Mouse (Mus musculus): Measurements from ENCODE around the gene Bdh1. TPM values are rescaled to one million over a fixed set of nuclear protein-coding genes. Genes with fewer than 3 reads are reported as not detected.

The Bdh1 gene
- total RNA-seq, 2 experiments from 2014 or later = not detected

DNA sequence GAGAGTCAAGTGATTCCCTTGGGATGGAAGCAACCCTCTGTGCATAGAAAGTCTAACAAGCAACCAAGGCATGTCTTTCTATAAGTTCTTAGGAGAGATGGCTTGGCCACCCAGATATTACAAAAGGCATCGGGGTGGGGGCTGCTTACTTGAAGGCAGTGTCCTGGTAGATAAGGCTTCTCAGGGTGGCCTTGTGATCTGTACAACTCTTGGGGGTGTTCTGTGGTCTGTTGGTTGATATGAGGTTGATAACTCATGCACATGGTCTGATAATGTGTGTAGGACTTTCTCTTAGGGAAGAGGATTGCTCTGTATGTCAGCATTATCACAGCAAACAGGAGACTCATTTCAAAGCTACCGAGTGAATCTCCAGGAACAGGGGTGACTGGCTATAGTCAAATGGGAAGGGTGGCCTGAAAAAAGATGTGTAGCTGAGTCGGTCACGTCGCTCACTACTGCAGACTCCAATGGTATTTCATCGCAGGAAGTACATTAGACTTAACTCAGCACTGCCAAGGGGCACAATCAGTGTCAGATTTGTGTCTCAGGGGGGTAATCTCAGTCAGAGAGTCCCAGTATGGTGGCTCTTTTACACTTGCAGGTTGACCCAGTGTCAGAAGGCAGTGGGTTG is 4.5 kb downstream of the Bdh1 start:
- ATAC-seq (replicated peaks; ENCODE audit: low FRiP score, poor library complexity, severe bottlenecking) = no peak

GRCm38 (mm10) chr16:31428335-31428674 is 6.2 kb downstream of the Bdh1 start:
- ATAC-seq (replicated peaks; ENCODE audit: low FRiP score, poor library complexity, severe bottlenecking) = no peak

DNA sequence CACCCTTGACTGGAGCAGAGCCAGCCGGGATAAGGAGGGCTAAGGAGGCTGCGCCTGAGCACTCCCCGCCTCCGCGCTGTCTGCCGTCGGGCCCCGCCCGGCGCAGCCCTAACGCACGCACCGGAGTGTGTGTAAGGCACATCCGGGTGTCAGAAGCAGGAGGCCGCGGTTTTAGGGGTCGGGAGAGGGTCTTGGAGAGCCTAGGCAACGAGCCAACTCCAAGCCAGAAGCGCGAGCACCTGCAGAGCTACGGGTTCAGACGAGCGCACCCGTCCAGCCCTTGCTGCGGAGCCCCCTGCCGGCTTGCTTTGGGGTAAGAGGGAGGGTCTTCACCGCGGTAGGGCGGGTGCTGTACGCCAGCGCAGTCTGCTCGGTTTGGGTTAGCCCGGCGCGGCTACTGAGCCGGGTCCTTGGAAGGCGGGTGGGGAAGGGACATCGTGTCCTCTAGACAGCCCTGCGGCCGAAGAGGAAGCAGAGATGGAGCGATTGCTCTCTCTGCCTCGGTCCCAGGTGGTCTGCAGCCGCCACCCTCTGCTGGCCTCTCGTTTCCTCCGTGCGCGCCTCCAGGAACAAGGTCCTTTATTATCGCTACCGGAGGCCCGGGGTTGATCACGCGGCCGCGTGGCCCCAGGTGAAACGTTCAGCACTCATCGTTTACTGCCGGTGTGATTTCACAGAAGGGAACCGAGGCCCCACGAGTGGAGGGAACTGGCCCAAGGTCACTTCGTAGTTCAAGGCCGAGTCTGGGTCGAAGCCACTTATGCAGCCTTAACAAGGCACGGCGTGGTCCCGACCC is 6.8 kb downstream of the Bdh1 start:
- no peak for ATAC-seq (replicated peaks; ENCODE audit: low FRiP score, poor library complexity, severe bottlenecking)

- peak; percentile 87 for ATAC-seq (replicated peaks; ENCODE audit: low FRiP score, poor library complexity, severe bottlenecking)
Observed at GRCm38 (mm10) chr16:31429471-31430155, 7.5 kb downstream of the Bdh1 start.

- ATAC-seq (replicated peaks; ENCODE audit: low FRiP score, poor library complexity, severe bottlenecking) = no peak
Observed at GRCm38 (mm10) chr16:31433466-31434110, 11.5 kb downstream of the Bdh1 start.

- no peak for ATAC-seq (replicated peaks; ENCODE audit: low FRiP score, poor library complexity, severe bottlenecking)
Observed at GRCm38 (mm10) chr16:31435146-31435545, 13.1 kb downstream of the Bdh1 start.

DNA sequence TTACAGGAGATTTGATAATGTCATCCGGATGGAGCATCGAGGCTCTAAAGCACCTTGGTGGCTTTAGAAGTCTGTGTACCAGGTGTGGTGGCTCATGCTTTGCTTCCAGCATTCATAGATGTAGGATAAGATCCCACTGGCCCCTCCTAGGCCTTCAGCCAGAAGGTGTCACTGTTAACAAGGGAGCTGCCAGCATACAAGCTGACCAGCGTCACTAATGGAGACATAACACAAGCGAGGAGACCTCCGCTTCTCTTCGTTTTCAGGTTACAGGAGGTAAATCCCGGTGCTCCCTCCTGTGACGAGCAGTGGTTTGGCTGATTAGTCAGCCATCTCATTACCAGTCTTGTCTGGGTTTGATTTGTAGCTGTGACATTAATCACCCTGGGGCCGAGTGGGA is 14.0 kb downstream of the Bdh1 start:
- no peak for ATAC-seq (replicated peaks; ENCODE audit: low FRiP score, poor library complexity, severe bottlenecking)

- no peak for ATAC-seq (replicated peaks; ENCODE audit: low FRiP score, poor library complexity, severe bottlenecking)
Observed at GRCm38 (mm10) chr16:31437358-31437757, 15.3 kb downstream of the Bdh1 start.

- no peak for ATAC-seq (replicated peaks; ENCODE audit: low FRiP score, poor library complexity, severe bottlenecking)
Observed at GRCm38 (mm10) chr16:31439529-31439928, 17.4 kb downstream of the Bdh1 start.

GRCm38 (mm10) chr16:31440046-31440445 is 18.0 kb downstream of the Bdh1 start:
- no peak for ATAC-seq (replicated peaks; ENCODE audit: low FRiP score, poor library complexity, severe bottlenecking)

DNA sequence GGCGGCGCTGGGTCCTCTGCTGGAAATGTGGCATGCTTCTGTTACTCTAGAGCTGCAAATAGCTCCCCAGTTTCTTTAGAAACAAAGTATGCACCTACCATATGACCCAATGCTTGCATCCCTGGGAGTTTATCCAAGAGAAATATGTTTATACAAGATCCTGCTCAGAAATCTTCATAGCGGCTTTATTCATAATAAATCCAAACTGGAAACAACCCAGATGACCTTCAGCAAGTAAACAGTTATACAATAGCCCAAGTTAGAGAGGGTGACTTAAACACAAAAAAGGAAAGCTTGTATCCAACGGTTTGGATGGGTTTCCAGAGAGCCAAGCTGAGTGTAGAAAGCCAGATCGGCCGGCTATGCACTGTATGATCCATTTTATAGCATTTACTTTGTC is 22.4 kb downstream of the Bdh1 start:
- ATAC-seq (replicated peaks; ENCODE audit: low FRiP score, poor library complexity, severe bottlenecking) = no peak

DNA sequence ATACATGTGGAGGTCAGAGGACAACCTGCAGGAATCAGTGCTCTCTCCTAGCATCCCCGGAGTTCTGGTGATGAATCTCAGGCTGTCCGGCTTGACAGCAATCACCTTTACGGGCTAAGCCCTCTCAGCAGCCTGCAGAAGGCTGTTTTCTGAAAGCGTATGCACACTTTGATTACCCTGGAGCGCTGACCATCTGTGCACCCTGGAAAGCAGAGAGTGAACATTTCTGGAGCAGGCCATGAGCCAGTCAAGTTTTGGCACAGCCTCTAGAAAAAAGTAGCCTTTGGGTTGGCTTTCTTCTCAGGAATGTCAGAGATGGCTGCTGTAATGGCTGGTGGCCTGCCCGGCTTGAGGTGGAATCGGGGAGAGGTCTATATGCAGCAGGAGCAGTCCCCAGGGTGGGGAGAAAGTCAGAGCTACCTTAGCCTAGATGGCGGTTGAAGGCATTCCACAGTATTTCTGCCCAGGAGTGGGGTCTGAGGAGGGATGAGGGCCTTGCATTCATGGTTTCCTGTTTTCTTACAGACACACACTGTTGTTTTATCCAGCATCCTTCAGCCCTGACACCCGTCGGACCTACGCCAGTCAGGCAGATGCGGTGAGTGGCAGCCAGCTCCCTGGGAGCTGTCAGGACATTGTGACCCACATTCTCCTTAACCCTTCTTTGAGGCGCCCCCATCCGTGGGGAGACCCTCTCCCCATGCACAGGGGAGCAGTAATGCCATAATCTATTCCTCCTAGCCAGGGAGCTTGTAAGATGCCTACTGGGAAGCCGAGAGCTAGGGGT is 24.2 kb downstream of the Bdh1 start:
- no peak for ATAC-seq (replicated peaks; ENCODE audit: low FRiP score, poor library complexity, severe bottlenecking)

DNA sequence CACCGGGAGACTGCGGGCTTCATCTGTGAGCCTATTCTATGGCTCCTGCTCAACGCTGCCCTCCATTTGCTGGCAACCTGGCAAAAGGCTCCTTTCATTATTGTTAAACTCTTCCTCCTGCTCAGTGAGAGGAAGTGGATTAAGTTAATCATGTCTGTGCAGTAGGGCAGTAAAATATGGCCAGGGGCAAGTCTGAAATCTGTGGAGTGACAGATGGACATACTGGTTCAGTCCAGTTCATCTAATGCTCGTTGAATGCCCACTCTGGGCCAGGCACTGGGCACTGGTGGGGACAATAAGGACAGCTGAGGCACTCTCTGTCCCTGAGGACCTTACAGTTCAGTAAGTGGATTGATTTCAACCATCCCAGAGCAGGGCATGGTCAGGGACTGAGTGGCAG is 27.9 kb downstream of the Bdh1 start:
- no peak for ATAC-seq (replicated peaks; ENCODE audit: low FRiP score, poor library complexity, severe bottlenecking)

DNA sequence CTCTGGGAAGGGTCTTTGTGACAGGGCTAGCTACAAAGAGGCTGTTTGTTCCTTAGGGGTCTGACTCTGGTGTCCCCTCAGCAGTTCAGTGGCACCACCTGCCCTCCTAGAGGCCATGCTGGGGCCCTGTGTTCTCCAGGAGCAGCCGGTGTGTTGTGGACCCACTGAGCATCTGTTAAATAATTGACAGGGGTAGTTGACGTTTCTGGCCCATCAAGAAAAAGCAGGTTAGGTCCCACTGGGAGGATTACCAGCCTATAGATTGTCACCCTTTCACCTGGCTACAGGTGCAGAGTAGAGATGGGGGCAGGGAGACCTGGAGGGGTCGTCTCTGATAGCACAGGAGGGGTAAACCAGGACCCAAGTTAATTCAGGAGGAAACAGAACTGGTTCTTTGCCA is 29.2 kb downstream of the Bdh1 start:
- ATAC-seq (replicated peaks; ENCODE audit: low FRiP score, poor library complexity, severe bottlenecking) = no peak

- ATAC-seq (replicated peaks; ENCODE audit: low FRiP score, poor library complexity, severe bottlenecking) = no peak
Observed at GRCm38 (mm10) chr16:31452467-31452866, 30.4 kb downstream of the Bdh1 start.

DNA sequence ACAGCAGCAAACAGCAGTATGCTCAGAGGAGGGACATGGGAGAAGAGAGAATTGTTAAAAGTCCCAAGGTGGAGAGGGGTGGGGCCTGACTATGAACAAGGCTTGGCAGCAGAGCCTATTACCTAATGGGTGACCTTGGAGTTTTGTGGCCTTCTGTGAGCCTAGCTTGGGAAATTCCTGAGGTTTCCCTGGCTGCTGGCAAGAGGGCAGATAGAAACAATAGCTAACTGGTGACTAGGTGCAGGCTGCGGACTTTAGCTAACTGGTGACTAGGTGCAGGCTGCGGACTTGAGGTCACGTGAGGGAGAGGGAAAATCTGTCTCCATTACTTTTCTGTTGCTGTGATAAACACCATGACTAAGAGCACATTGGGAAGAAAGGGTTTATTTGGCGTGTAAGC is 31.9 kb downstream of the Bdh1 start:
- ATAC-seq (replicated peaks; ENCODE audit: low FRiP score, poor library complexity, severe bottlenecking) = no peak

DNA sequence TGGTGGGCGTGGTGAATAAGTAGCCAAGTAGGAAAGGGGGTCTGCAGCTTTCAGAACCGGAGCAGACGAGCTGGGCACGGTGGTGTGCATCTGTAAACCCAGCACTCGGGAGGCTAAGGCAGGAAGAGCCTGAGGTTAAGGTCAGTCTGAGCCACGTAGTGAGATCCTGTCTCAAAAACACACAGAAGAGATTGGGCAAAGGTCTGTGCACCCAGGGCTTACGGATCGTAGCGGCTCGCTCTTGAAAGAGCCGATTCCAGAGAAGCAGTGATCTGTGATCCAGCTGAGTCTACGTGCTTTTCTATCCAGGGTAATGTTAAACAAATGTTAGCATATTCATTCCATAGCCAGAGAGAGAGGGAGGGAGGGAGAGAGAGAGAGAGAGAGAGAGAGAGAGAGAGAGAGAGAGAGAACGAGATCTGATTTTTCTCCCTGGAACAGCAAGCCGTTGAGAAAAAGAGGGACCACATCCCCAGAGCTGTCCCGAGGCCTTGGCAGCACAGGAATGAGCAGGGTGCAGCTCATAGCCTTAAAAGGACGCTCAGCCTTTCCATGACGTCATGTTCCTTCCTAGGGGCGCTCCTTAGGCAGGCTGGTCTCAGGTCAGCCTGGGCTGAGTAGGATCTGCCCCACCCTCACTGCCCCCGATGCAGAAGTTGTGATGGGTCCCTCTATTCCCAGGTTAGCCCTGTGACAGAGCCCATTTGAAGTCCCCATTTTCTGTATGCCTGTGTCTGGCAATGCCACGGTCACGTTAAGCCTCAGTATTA is 33.4 kb downstream of the Bdh1 start:
- no peak for ATAC-seq (replicated peaks; ENCODE audit: low FRiP score, poor library complexity, severe bottlenecking)

DNA sequence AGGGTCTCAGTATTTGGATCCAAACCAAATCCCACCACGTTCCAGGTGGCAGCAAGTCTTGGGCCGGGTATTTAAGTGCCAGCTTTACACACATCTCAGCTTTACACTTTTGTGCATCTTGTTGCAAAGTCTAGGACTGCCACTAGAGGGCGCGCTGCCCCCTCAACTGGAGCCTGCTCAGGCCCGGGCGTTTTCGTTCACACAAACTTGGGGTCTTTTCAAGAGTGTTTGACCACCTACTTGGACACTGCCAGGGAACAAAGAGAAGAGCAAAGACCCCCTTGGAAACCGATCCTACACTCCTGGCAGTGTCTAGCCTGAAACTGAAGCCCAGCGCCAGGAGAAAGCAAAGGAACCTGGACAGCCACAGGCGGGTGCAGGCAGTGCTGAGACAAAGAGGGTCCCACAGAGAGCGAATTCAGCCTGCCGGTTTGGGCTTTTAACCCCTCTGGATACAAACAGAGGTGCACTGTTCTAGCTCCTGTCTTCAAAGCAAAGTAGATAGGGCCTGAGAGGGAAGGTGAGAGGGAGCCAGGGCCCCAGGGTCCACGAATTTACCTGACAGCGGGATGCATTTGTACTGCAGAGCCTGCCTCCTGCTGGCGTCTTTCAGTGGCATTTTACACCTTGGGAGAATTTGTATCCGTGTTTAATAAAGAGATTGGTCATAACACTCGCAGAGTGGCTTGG is 36.3 kb downstream of the Bdh1 start:
- ATAC-seq (replicated peaks; ENCODE audit: low FRiP score, poor library complexity, severe bottlenecking) = 0 out of 2 replicates have a peak, but pooled peaks have one; percentile 58
